Mouse (Mus musculus) kidney, embryonic 16.5 days (tissue): Measurements from ENCODE around the gene Cnih1. TPM values are rescaled to one million over a fixed set of nuclear protein-coding genes. Genes with fewer than 3 reads are reported as not detected.
"Not testable (repeated sequence)": the region's sequence is repeated elsewhere in the genome, so short reads cannot be mapped to it uniquely, and the experiment has no call there.

Experiments
- ATAC-seq: fragments of 200-750 bp; cut with Nextera tagmentation; 2 replicates; pipeline ENCODE4 v1.8.0; 2017; ENCODE audit warnings: moderate TSS enrichment; ENCODE audit not compliant: low FRiP score, low TSS enrichment
- H3K27ac ChIP-seq: fragments of 300-500 bp; sonication (generic); 2 replicates; pipeline ENCODE4 v1.5.1; 2014; ENCODE audit warnings: low read length
- H3K27me3 ChIP-seq: fragments of 300-500 bp; sonication (generic); 2 replicates; pipeline ENCODE4 v1.6.1; 2014; ENCODE audit warnings: low read length, control low read depth, mixed read lengths; ENCODE audit not compliant: insufficient read depth
- H3K36me3 ChIP-seq: fragments of 300-500 bp; sonication (generic); 2 replicates; pipeline ENCODE4 v1.6.1; 2014; ENCODE audit warnings: low read length, control low read depth, mixed read lengths; ENCODE audit not compliant: insufficient read depth
- H3K4me1 ChIP-seq: fragments of 300-500 bp; sonication (generic); 2 replicates; pipeline ENCODE4 v1.6.1; 2014; ENCODE audit warnings: low read length, control low read depth, mixed read lengths; ENCODE audit not compliant: insufficient read depth
- H3K4me2 ChIP-seq: fragments of 300-500 bp; sonication (generic); replicated peaks from 2 replicates; pipeline ENCODE4 v1.6.1; 2014; ENCODE audit warnings: low read depth, low read length
- H3K4me3 ChIP-seq: fragments of 300-500 bp; sonication (generic); 2 replicates; pipeline ENCODE4 v1.5.1; 2014; ENCODE audit warnings: mild to moderate bottlenecking, low read length
- H3K9ac ChIP-seq: fragments of 300-500 bp; sonication (generic); replicated peaks from 2 replicates; pipeline ENCODE4 v1.6.1; 2014; ENCODE audit warnings: low read length
- H3K9me3 ChIP-seq: fragments of 300-500 bp; sonication (generic); 2 replicates; pipeline ENCODE4 v1.6.1; 2016; ENCODE audit warnings: low read length, control low read depth
- WGBS: fragments of 180-500 bp; shearing (Covaris S2); extraction: QIAGEN DNeasy Blood & Tissue Kit; methylation state at CpG from one replicate; pipeline ENCODE4 v1.1.7; 2014; 5-methylcytosine and 5-hydroxymethylcytosine counted together
- polyA plus RNA-seq: library from polyadenylated mRNA; unstranded; fragments of >200 nt; fragmentation: Nextera tagmentation; extraction: Ambion mirVana; gene quantifications from 2 replicates; pipeline ENCODE4 v1.2.1, GENCODE M21; 2015

Cnih1 gene
- polyA plus RNA-seq, 1 experiment from 2014 or later: 184 TPM

DNA sequence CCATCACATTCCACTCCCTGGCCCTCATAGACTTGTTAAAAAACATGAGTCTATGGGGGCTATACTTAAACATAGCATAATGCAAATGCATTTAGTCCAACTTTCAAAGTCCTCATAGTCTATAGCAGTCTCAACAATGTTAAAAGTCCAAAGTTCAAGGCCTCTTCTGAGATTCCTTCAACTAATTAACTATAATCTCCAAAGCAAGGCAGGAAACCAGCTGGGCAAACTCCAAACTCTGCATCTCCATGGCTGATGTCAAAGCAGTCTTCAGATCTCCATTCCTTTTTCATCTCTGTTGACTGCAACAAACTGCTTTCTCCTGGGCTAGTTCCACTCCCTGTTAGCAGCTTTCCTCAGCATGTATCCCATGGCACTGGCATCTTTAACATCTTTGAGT is 50.9 kb downstream of the Cnih1 start:
- not testable (repeated sequence) for H3K27ac ChIP-seq, ATAC-seq, H3K4me3 ChIP-seq

DNA sequence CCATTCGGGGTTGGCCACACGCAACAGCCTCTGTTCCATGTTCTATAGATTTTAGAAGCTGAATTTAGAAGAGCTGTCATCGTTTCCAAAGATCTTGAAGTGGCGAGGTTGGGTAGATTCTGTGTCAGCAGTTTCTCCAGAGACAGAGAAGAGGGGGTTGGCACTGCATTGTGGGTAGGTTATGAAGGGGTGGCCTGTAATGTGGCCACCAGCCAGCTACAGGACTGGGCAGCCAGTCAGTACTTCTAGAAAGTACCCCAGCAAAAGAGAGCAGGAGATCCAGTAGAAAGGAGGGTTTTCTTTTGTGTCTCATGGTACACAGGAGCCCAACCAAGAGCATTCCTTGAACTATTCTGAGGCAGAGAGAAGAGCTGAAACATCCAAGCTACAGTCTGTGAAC is 51.8 kb downstream of the Cnih1 start:
- H3K27me3 ChIP-seq: no peaks in the 10 kb centered on the region
- no peaks in the 10 kb centered on the region for H3K36me3 ChIP-seq
- H3K4me2 ChIP-seq: no peak overlapping the region
- H3K4me3 ChIP-seq: no peak overlapping the region
- WGBS: 81% methylated on average over 4 of the region's 4 CpGs
- H3K4me1 ChIP-seq: no peaks in the 10 kb centered on the region
- H3K9ac ChIP-seq: no peak overlapping the region
- no peak overlapping the region for H3K27ac ChIP-seq
- no peaks in the 10 kb centered on the region for H3K9me3 ChIP-seq
- ATAC-seq: no peak

More for the DNA sequence above, 50.9 kb downstream of the Cnih1 start:
- not testable (repeated sequence) for H3K36me3 ChIP-seq, H3K9ac ChIP-seq, H3K4me2 ChIP-seq, H3K27me3 ChIP-seq, H3K4me1 ChIP-seq, H3K9me3 ChIP-seq

DNA sequence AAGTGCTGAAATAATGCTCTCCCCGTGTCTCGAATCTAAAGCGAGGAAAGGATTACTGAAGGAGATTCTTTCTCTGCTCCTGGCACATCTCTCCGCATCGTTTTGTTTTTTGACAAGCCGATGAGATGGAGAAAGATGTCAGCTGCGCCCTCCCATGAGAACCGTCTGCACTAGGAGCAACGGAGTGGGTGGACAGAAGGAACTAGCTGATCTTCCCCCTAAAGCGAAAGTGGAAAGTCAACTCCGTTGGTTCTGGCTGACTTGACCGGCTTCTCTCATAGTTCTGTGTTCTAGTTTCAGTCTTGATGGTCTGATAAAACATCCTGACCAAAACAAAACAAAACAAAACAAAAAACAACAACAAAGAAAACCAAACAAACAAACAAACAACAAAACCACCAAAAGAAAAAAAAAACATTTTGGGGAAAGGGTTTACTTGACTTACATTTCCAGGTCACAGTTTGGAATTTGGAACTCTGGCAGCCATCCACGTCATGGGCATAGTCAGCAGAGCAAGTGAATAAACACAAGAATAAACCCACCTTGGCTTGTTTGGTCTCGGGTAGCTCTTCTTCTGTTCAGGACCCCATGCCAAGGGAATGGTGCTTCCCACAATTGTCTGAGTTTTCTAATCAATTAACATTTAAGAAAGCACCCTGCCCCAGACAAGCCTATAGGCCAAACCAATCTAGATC is 53.3 kb downstream of the Cnih1 start:
- H3K4me1 ChIP-seq: no peaks in the 10 kb centered on the region
- H3K9ac ChIP-seq: no peak overlapping the region
- H3K27me3 ChIP-seq: no peaks in the 10 kb centered on the region
- H3K36me3 ChIP-seq: no peaks in the 10 kb centered on the region
- 83% methylated on average over 14 of the region's 14 CpGs for WGBS
- no peak overlapping the region for H3K4me2 ChIP-seq
- no peak overlapping the region for H3K27ac ChIP-seq
- no peak for ATAC-seq
- no peaks in the 10 kb centered on the region for H3K9me3 ChIP-seq
- no peak overlapping the region for H3K4me3 ChIP-seq

DNA sequence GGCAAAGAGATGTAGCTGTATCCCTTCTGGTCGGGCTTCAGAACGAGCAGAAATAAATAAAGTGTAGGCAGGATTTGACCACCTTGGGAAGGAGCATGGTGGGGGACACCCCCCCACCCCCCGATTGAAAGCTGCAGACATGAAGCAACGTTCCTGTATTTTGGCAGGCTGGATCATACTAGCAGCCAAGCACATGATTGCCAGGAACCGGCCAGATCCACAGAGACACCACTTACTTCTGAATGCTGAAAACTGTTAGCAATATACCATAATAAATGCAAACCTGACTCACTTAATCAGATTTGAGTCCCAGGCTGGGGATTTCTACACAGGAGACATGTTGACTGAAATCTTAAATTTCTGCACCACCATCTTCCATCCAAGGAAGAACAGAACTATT is 53.9 kb downstream of the Cnih1 start:
- Histone ChIP-seq H3K27me3 (no peaks in the 10 kb centered on the region), H3K27ac (no peak overlapping the region), H3K9me3 (no peaks in the 10 kb centered on the region), H3K4me1 (no peaks in the 10 kb centered on the region), H3K9ac (no peak overlapping the region), H3K4me2 (no peak overlapping the region), H3K36me3 (no peaks in the 10 kb centered on the region), H3K4me3 (no peak overlapping the region)
- whole genome bisulfite sequencing: 83% methylated on average over 5 of the region's 5 CpGs
- ATAC-seq: no peak

DNA sequence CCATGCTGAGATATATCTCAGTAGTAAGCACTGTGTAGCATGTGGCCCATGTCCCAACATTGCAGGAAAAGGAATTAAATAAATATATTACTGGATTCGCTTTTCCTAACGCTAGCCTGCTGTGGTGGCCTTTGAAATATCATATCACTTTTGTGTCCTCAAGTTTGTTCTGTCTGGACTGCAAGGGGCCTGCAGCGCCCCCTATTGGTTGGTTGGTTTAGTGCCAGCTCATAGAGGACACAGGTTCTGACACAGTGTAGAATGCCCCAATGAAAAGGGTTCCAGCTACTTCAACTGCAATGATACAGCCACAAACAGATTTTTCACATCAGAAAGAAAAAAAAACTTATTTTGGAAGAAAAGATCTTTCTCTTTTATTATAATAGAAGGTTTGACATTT is 62.5 kb downstream of the Cnih1 start:
- H3K9ac ChIP-seq: no peak overlapping the region
- H3K4me1 ChIP-seq: peaks cover 5% of the 10 kb centered on the region; the same call in 1 of the 2 replicates
- H3K36me3 ChIP-seq: no peaks in the 10 kb centered on the region
- WGBS: 39% methylated on average over 3 of the region's 3 CpGs
- no peaks in the 10 kb centered on the region for H3K9me3 ChIP-seq
- H3K27ac ChIP-seq: no peak overlapping the region
- no peaks in the 10 kb centered on the region for H3K27me3 ChIP-seq
- no peak overlapping the region for H3K4me3 ChIP-seq
- peak; percentile 49; the same call in 1 of the 2 replicates for ATAC-seq
- H3K4me2 ChIP-seq: no peak overlapping the region

Other genes starting within 250 kb of the Cnih1 start
- 42.0 and 43.2 TPM in 2 replicates for gene Cdkn3, start 27.9 kb downstream of the Cnih1 start, polyA plus RNA-seq
- 76.1 and 79.4 TPM in 2 replicates for gene Gmfb, start 33.8 kb upstream of the Cnih1 start, polyA plus RNA-seq
- 27.4 and 32.0 TPM in 2 replicates for gene Cgrrf1, start 43.7 kb upstream of the Cnih1 start, polyA plus RNA-seq
- 4.6 and 5.4 TPM in 2 replicates for gene Samd4, start 94.4 kb upstream of the Cnih1 start, polyA plus RNA-seq